Mouse (Mus musculus) CH12F3 (cell line): ENCODE results near the gene Bysl.

Source experiments
- in situ Hi-C: fragments of 300-500 bp; cut with MboI; formaldehyde crosslinking; loops from 2 replicates; pipeline ENCODE4 v1.14.3; 2020; ENCODE audit warnings: low sequenced_read_pairs

The Bysl gene

GRCm38 (mm10) chr17:47594969-47595247 lies 16.4 kb downstream of the Bysl start:
- in situ Hi-C loops: no loop called here

DNA sequence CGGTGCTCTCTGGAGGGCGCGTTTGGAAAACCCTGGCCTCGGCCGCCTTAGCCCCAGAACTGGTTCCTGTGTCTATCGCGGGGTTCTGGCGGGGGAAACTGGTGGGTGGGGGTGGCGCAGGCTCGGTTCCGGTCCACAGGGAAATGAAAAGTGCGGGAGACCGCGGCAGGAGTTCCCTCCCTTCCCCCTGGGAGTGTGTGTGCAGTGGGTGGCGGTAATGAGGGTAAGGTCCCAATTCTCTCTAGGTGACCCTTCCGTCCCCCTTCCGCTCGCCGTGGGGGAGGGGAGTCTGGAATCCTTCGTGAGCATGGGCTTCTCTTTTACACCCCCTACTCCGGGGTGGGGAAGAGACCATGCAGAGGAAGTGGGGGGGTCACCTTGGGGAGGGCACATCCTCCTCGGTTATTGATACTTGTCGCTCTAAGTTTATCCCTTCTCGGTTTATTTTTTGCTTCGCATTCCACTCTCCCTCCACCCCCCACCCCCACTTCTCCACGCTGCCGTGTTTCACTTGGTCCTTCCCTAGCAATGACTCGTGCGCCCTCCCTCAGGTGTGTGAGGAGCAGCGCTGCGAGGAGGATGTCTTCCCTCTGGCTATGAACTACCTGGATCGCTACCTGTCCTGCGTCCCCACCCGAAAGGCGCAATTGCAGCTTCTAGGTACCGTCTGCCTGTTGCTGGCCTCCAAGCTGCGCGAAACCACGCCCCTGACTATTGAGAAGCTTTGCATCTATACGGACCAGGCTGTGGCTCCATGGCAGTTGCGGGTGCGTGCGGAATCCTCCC lies 16.9 kb downstream of the Bysl start:
- in situ Hi-C loops: no loop called here

- in situ Hi-C loops: no loop called here
Measured at GRCm38 (mm10) chr17:47593854-47594182, 17.5 kb downstream of the Bysl start.

DNA sequence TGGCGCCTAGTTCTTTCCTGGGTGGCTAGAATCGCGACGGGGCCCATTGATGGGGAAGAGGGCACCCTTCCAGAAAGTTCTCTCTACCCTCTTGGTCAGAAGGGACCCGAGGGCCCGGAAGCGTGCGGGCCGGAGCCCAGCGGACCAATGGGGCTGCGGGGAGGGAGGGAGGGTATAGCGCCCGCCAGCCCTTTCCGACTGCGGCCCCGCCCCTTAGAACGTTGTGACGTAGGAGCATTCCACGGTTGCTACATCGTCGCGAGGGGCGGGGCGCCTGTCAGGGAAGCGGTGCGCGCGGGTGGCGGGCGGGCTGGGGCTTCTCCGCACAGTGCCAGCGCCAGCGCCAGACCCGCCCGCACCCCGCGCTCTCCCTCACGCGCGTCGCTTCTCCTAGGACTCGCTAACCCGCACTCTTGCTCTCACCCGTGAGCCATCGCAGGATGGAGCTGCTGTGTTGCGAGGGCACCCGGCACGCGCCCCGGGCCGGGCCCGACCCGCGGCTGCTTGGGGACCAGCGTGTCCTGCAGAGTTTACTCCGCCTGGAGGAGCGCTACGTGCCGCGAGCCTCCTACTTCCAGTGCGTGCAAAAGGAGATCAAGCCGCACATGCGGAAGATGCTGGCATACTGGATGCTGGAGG lies 18.0 kb downstream of the Bysl start:
- in situ Hi-C loops: no loop called here

- in situ Hi-C loops: no loop called here
Measured at GRCm38 (mm10) chr17:47591073-47591472, 20.2 kb downstream of the Bysl start.

- in situ Hi-C loops: no loop called here
Measured at GRCm38 (mm10) chr17:47588517-47588916, 22.8 kb downstream of the Bysl start.

GRCm38 (mm10) chr17:47580962-47581361 lies 30.3 kb downstream of the Bysl start:
- in situ Hi-C loops: no loop called here

DNA sequence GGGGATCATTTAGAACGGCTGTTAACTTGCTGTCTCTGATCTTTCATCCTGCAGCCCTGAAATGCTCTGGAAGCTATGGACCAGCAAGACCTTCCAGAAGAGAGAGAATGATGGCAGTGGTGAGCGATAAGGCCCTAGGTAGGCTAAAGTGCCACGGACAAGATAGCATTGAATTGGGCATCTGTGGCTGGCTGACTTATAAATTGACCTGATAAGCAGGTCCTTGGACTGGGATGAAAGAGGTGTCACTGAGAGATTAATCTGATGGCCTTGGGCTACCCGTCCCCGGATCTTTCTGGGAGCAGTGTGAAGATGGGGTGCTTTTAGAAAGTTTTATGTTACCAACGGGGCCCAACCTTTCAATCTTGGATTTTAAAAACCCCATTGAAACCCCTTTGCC lies 32.6 kb downstream of the Bysl start:
- in situ Hi-C loops: no loop called here

GRCm38 (mm10) chr17:47574830-47575229 lies 36.5 kb downstream of the Bysl start:
- in situ Hi-C loops: no loop called here

- in situ Hi-C loops: no loop called here
Measured at GRCm38 (mm10) chr17:47574028-47574427, 37.3 kb downstream of the Bysl start.

GRCm38 (mm10) chr17:47572436-47572835 lies 38.9 kb downstream of the Bysl start:
- in situ Hi-C loops: no loop called here

- in situ Hi-C loops: no loop called here
Measured at GRCm38 (mm10) chr17:47571621-47572020, 39.7 kb downstream of the Bysl start.

DNA sequence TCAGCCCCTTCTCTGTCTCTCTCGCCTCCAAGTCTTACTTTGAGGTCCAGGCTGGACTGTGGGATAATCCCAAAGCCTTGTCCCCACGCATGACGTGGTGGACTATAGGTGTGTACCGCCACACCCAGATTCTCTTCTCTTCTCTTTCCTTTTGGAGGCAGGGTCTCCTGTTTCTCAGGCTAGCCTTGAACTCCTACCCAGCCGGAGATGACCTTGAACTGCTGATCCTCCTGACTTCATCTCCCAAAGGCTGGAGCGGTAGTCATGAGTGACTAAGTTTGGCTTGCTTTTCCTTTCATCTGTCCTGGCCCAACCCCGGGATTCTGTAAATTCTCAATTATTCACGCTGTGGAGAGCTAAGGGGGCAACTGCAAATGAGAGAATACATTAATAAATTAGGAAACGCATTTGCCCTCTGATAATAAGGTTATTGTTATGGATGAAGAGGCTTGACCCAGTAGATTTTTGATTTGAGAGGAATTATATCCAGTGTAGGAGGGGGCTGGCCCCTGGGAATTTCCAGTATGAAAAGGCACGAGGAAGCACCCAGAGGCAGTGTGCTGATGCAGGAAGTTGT lies 42.3 kb downstream of the Bysl start:
- in situ Hi-C loops: no loop called here

DNA sequence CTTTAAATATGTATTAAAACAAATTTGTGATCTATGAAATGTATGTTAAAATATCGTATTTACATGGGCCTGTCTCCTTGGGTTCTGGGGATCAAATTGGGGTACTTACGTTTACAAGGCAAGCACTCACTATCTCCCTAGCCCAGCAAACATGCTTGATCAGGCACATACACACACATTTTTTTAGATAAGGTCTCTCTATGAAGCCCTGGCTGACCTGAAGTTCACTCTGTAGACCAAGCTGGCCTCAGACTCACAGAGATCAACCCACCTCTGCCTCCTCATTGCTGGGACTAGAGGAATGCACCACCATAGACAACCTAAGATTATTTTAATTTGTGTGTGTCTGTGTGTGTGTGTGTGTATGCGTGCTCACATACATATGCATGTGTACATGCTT lies 42.9 kb downstream of the Bysl start:
- in situ Hi-C loops: no loop called here

DNA sequence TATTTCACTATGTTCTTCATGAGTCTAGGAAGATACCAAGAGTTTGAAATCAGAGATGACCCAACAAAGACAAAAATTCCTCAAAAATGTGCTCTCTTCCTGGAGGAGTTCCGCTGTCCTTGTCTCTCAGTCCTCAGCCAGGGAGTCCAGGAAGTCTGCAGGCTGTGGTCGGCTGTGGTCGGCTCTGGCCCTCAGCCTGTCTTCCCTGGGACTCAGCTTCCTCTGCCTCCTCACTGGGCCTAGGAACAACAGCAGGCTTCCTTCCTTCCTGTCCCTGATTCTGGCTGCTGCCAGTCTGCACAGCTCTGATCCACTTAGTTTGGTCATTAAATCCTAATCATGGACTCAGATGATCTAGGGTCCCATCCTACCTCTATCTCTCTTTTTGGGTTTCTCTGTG lies 44.0 kb downstream of the Bysl start:
- in situ Hi-C loops: no loop called here

DNA sequence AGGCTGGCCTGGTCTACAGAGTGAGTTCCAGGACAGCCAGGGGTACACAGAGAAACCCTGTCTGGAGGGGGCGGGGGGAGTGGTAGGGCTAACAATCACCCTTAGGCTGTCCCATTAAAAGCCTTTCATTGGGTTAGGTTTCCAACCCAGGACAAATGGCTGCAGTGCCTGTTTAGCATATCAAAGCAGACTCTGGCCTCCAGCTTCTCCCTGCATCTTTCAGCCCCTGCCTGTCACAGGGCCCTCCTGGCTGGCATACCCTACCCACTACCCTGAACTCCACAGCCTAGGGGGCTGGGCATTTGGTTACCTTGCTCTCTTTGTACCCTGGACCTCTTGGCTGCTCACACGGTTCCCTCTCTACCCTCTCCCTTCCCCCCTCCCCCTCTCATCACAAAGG lies 45.2 kb downstream of the Bysl start:
- in situ Hi-C loops: no loop called here

GRCm38 (mm10) chr17:47564612-47565011 lies 46.7 kb downstream of the Bysl start:
- in situ Hi-C loops: no loop called here

DNA sequence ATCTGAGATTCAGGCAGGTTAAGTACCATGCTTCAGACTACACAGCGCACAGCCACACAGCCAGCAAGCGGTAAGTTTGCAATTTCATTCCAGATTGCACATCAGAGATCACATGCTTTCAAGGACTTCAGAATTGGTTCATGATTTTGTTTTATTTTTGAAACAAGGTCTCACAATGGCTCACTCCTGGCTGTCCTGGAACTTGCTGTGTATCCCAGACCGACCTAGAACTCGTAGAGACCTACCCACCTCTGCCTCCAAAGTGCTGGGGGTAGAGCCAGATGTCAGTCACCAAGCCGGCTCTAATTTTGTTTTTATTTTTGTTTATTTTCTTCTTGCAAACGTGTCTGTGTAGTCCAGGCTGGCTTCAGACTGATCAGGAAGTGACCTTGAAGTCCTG lies 48.4 kb downstream of the Bysl start:
- in situ Hi-C loops: no loop called here

GRCm38 (mm10) chr17:47559726-47560125 lies 51.6 kb downstream of the Bysl start:
- in situ Hi-C loops: no loop called here

DNA sequence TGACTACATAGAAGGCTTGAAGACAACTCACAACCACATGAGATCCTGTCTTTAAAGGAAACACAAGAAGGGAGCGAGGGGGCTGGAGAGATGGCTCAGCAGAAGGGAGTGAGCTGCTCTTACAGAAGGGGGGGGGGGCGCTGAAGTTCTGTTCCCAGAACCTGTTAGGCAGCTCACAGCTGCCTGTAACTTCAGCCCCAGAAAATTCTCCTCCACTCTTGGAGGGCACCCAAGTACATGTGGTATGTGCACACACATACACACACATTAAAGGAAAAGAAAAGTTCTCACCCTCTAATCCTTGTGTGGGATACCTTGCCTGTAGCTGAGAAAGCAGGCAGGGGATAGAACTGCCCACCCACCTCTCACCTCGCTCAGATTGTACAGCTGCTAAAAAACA lies 54.1 kb downstream of the Bysl start:
- in situ Hi-C loops: no loop called here

- in situ Hi-C loops: no loop called here
Measured at GRCm38 (mm10) chr17:47554621-47555020, 56.7 kb downstream of the Bysl start.

GRCm38 (mm10) chr17:47552994-47553393 lies 58.3 kb downstream of the Bysl start:
- in situ Hi-C loops: no loop called here

DNA sequence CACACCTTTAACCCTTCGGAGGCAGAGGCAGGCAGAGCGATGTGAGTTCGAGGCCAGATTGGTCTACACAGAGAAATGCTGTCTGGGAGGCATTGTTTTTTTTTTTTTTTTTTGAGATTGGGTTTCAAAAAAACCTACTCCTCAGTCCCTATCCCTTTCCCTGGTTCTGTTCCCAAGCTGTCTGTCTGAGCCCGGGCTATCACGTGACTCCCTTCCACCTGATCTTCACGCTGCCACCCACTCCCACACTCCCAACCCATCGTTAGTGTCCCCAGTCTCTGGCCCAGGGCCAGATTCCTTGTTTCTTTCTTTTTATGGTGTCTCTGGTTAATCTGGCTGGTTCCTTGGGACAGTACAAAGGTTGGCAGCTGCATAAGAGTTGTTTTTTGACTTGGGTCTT lies 60.2 kb downstream of the Bysl start:
- in situ Hi-C loops: no loop called here
